Mouse (Mus musculus): Measurements from ENCODE around the gene Mat2b. TPM values are rescaled to one million over a fixed set of nuclear protein-coding genes. Genes with fewer than 3 reads are reported as not detected.

Mat2b gene
- total RNA-seq, 4 experiments from 2014 or later = 86.3 to 102 (median 93.8) TPM

DNA sequence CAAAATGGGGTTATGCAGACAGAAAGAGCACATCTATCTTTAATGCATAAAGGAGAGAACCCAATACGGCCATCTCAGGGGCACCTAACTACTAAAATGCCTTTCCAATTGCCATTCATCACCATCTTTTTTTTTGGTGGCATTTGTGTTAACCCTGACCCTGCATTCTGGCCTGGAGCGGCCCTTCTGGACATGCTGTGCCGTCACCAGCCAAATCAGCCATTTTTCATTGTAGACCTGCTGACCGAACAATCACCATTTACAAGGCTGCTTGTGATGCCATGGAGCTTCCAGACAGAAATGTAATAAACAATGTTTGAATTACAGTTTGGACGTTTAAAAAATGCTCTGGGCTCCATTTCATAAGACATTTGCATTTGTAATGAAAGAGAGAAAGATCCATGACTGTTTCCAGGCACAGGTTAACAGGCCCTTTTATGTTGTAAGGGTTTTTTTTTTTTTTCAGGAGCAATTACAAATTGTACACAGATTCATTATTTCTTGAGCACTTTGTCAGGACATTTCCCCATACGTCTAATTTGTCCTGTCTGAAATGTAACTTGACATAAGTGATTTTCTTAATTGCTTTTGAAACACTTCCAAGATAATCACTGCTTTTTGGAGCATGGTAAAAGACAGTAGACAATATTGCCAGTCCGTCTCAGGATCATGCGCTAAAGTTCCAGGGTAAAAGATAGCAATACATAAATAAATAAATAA is 45.1 kb downstream of the Mat2b start:
- peak; percentile 29 for DNase-seq

DNA sequence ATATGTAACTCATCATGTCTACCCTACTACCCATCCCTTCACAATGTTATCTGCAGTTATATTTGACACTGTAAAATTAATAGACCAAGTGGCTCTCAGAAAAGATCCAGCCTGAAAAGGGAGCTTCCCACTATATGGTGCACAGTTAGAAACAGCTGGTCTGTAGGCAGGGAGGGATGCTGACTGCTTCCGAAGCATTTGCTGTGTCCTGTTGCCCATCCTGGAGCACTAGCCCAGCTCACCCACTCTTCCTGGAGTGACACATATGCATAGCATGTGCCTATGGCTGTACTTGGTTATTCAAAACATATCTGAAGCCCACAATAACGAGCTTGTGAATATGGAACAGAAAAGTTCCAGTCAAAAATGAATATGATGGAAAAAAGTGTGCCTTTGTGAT is 47.8 kb downstream of the Mat2b start:
- DNase-seq = no peak

Other genes starting within 250 kb of the Mat2b start
- 1 to 10 TPM in 1 of 4 experiments, under 1 TPM in 3; 0.51 to 1.0 (median 0.60) TPM for gene Hmmr, start 38.2 kb upstream of the Mat2b start, total RNA-seq (2022)
- 10 to 100 TPM; 26.4 to 31.4 (median 29.8) TPM for gene Nudcd2, start 38.5 kb upstream of the Mat2b start, total RNA-seq (2022)
- 10 to 100 TPM; 65.4 to 88.5 (median 78.1) TPM for gene Ccng1, start 60.1 kb upstream of the Mat2b start, total RNA-seq (2022)

All from adrenal gland, adult 8-10 months (tissue).